Mouse (Mus musculus) thymus, adult 2 months (tissue): ENCODE results near the gene Brd3.

Experiments used
- CTCF ChIP-seq: fragments of 200-500 bp; IDR thresholded peaks from 2 replicates; pipeline ENCODE4 v1.5.1; 2012; ENCODE audit warnings: mild to moderate bottlenecking, control low read depth, low read length, moderate library complexity, borderline replicate concordance; ENCODE audit not compliant: control insufficient read depth, poor library complexity, insufficient read depth; ENCODE audit errors: extremely low read depth
- POLR2A ChIP-seq: fragments of 200-500 bp; IDR thresholded peaks from 2 replicates; pipeline ENCODE4 v1.6.1; 2012; ENCODE audit warnings: mild to moderate bottlenecking, low read length, control low read depth, moderate library complexity; ENCODE audit not compliant: control insufficient read depth, poor library complexity, insufficient read depth; ENCODE audit errors: extremely low read depth

GRCm38 (mm10) chr2:27556921-27557320 lies 49.5 kb upstream of the Brd3 start:
- TF ChIP-seq CTCF (no peak), POLR2A (no peak)
